8 mouse cellular contexts compared by ENCODE assay signal in the genomic region with DNA sequence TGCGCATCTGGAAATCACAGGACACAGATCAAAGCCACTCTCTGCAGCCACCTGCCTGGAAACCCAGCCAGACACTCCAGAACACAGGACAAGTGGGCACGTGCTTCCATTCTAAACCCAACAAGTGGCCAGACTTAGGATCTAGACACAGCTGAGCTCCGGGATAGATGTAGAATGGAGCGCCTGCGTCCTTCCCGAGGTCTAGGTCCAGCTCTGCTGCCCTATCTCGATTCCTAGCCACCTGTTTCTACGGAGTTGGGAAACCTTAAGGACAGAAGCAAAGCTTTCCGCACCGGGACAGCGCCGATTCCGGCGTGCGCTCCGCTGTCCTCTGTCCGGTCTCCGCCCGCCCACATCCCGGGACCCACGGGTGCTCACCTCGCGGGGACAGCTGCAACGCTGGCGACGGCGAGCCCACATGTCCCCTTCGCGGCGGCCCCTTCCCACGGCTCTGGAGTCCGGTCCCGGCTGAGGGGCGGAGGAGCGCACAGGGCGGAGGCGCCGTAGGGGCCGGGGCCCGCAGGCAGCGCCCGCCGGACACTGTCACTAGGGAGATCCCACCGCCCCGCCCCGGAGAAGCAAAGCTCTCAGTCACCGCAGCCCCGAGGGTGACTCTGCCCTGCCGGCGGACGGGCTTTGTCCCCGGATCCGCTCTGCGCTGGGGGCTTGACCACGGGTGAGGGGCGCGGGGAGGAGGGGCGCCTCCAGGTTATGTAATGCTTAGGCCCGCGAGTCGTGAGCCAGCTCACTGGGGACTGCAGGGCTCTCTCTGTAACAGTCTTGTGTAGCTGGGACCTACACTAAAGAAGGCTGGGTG. TPM values are rescaled to one million over a fixed set of nuclear protein-coding genes. Genes with fewer than 3 reads are reported as not detected.
DNase-seq lines count a peak whose midpoint lies in the region; ATAC-seq and TF ChIP-seq lines count a peak whose summit lies in the region.

A gene (minus strand): TSS at position 602 of the 817 bp plus-strand sequence.

- H3K27me3 ChIP-seq in embryonic facial prominence, embryonic 11.5 days (ENCODE audit: control insufficient read depth, insufficient read depth, low read length) = peaks cover 4% of the 10 kb centered on the region; the same call in 1 of the 2 replicates
- no peaks in the 10 kb centered on the region for H3K27me3 ChIP-seq in heart, embryonic 14.5 days (ENCODE audit: control insufficient read depth, insufficient read depth, low read length)
- H3K27me3 ChIP-seq in kidney, embryonic 16.5 days (ENCODE audit: insufficient read depth, low read length) = peaks cover 10% of the 10 kb centered on the region; the same call in 1 of the 2 replicates
- peaks cover 6% of the 10 kb centered on the region; the same call in 1 of the 2 replicates for H3K27me3 ChIP-seq in lung, embryonic 16.5 days (ENCODE audit: control insufficient read depth, insufficient read depth, low read depth, low read length)
- H3K27me3 ChIP-seq in thymus, adult 2 months (ENCODE audit: control insufficient read depth, insufficient read depth, low read length) = peaks cover 10% of the 10 kb centered on the region; the same call in 1 of the 2 replicates

- no peaks in the 10 kb centered on the region for H3K9me3 ChIP-seq in embryonic facial prominence, embryonic 11.5 days (replicated peaks; ENCODE audit: control insufficient read depth, low read length)
- no peaks in the 10 kb centered on the region for H3K9me3 ChIP-seq in heart, embryonic 14.5 days (ENCODE audit: control insufficient read depth, low read length)
- H3K9me3 ChIP-seq in kidney, embryonic 16.5 days (ENCODE audit: low read length) = no peaks in the 10 kb centered on the region
- no peaks in the 10 kb centered on the region for H3K9me3 ChIP-seq in lung, embryonic 16.5 days (ENCODE audit: control insufficient read depth, low read length)

- H3K9ac ChIP-seq in embryonic facial prominence, embryonic 11.5 days (replicated peaks; ENCODE audit: low read length) = peak within 1 kb of the TSS; percentile 58
- peak within 1 kb of the TSS; percentile 88 for H3K9ac ChIP-seq in heart, embryonic 14.5 days (ENCODE audit: low read length)
- H3K9ac ChIP-seq in kidney, embryonic 16.5 days (replicated peaks; ENCODE audit: low read length) = peak within 1 kb of the TSS; percentile 77
- H3K9ac ChIP-seq in lung, embryonic 16.5 days (ENCODE audit: low read length) = peak within 1 kb of the TSS; percentile 86

- peak within 1 kb of the TSS; percentile 99 for H3K4me2 ChIP-seq in embryonic facial prominence, embryonic 11.5 days (ENCODE audit: low read depth, low read length)
- H3K4me2 ChIP-seq in heart, embryonic 14.5 days (ENCODE audit: low read length) = peak within 1 kb of the TSS; percentile 93
- peak within 1 kb of the TSS; percentile 93 for H3K4me2 ChIP-seq in kidney, embryonic 16.5 days (replicated peaks; ENCODE audit: low read depth, low read length)
- peak within 1 kb of the TSS; percentile 95 for H3K4me2 ChIP-seq in lung, embryonic 16.5 days (ENCODE audit: low read depth, low read length)

- no peaks in the 10 kb centered on the region for H3K36me3 ChIP-seq in embryonic facial prominence, embryonic 11.5 days (replicated peaks; ENCODE audit: control insufficient read depth, insufficient read depth, low read depth, low read length)
- no peaks in the 10 kb centered on the region for H3K36me3 ChIP-seq in heart, embryonic 14.5 days (ENCODE audit: control insufficient read depth, insufficient read depth, low read length)
- no peaks in the 10 kb centered on the region for H3K36me3 ChIP-seq in kidney, embryonic 16.5 days (ENCODE audit: insufficient read depth, low read length)
- H3K36me3 ChIP-seq in lung, embryonic 16.5 days (ENCODE audit: control insufficient read depth, insufficient read depth, low read length) = no peaks in the 10 kb centered on the region
- no peaks in the 10 kb centered on the region for H3K36me3 ChIP-seq in thymus, adult 2 months (ENCODE audit: control insufficient read depth, insufficient read depth, low read length)

- no peak within 1 kb of the TSS for H3K27ac ChIP-seq in embryonic facial prominence, embryonic 11.5 days (replicated peaks; ENCODE audit: low read depth, low read length)
- H3K27ac ChIP-seq in heart, embryonic 14.5 days (replicated peaks in 1 of 2; ENCODE audit: control insufficient read depth in 1 of 2, insufficient read depth in 1 of 2, low read depth in 2 of 2, low read length in 2 of 2) = peak within 1 kb of the TSS; percentile 41 to 91
- peak within 1 kb of the TSS; percentile 82 for H3K27ac ChIP-seq in kidney, embryonic 16.5 days (ENCODE audit: low read length)
- H3K27ac ChIP-seq in lung, embryonic 16.5 days (ENCODE audit: low read length) = peak within 1 kb of the TSS; percentile 98
- H3K27ac ChIP-seq in thymus, adult 2 months (ENCODE audit: control insufficient read depth, insufficient read depth, low read length) = no peak within 1 kb of the TSS

- peak within 1 kb of the TSS; percentile 59 for H3K4me3 ChIP-seq in embryonic facial prominence, embryonic 11.5 days (ENCODE audit: low read depth, low read length)
- peak within 1 kb of the TSS; percentile 56 to 75 for H3K4me3 ChIP-seq in heart, embryonic 14.5 days (ENCODE audit: control insufficient read depth in 1 of 2, insufficient read depth in 1 of 2, low read depth in 1 of 2, low read length in 2 of 2)
- H3K4me3 ChIP-seq in kidney, embryonic 16.5 days (ENCODE audit: low read length) = peak within 1 kb of the TSS; percentile 67
- H3K4me3 ChIP-seq in lung, embryonic 16.5 days (ENCODE audit: low read length) = peak within 1 kb of the TSS; percentile 74
- H3K4me3 ChIP-seq in thymus, adult 2 months (ENCODE audit: control insufficient read depth, insufficient read depth, low read length) = no peak within 1 kb of the TSS

- DNase-seq in right cerebral cortex, postnatal 10 days (ENCODE audit: low spot score in 2 of 2) = peak; percentile 24 to 28
- DNase-seq in right cerebral cortex, adult 18-20 months = no peak
- DNase-seq in embryonic facial prominence, embryonic 11.5 days (ENCODE audit: low spot score) = peak; percentile 49
- DNase-seq in ovary, postnatal 36 days (ENCODE audit: low spot score) = peak; percentile 28
- no peak for DNase-seq in thymus, adult 2 months

- no peaks in the 10 kb centered on the region for H3K4me1 ChIP-seq in embryonic facial prominence, embryonic 11.5 days (ENCODE audit: control insufficient read depth, insufficient read depth, low read length)
- peaks cover 0 to 4% of the 10 kb centered on the region in 2 experiments; a peak in 1 of 4 replicates for H3K4me1 ChIP-seq in heart, embryonic 14.5 days (ENCODE audit: control insufficient read depth in 2 of 2, insufficient read depth in 2 of 2, low read length in 2 of 2)
- H3K4me1 ChIP-seq in kidney, embryonic 16.5 days (ENCODE audit: insufficient read depth, low read length) = peaks cover 10% of the 10 kb centered on the region; the same call in 1 of the 2 replicates
- H3K4me1 ChIP-seq in lung, embryonic 16.5 days (replicated peaks; ENCODE audit: control insufficient read depth, insufficient read depth, low read length) = 0 out of 2 replicates have a peak, but pooled peaks cover 2% of the 10 kb centered on the region
- no peaks in the 10 kb centered on the region for H3K4me1 ChIP-seq in thymus, adult 2 months (replicated peaks; ENCODE audit: control insufficient read depth, insufficient read depth, low read length)

- 1% methylated on average over 59 of the region's 61 CpGs for WGBS in embryonic facial prominence, embryonic 11.5 days
- under 1% methylated on average over 60 of the region's 61 CpGs for WGBS in heart, embryonic 14.5 days
- under 1% methylated on average over 58 of the region's 61 CpGs for WGBS in kidney, embryonic 16.5 days
- WGBS in lung, embryonic 16.5 days = under 1% methylated on average over 52 of the region's 61 CpGs
- 6% methylated on average over 61 of the region's 61 CpGs for WGBS in thymus, adult 2 months

- no peak for TF ChIP-seq POLR2A in thymus, adult 2 months (IDR thresholded peaks at IDR 0.05; ENCODE audit: control insufficient read depth, extremely low read depth, insufficient read depth, low read length, poor library complexity)

- peak; percentile 73 for ATAC-seq in embryonic facial prominence, embryonic 11.5 days (replicated peaks; ENCODE audit: insufficient number of reproducible peaks, low FRiP score, low TSS enrichment, low read depth)
- ATAC-seq in heart, embryonic 14.5 days (ENCODE audit: insufficient number of reproducible peaks, insufficient read depth, low FRiP score, low read depth) = peak; percentile 55
- ATAC-seq in kidney, embryonic 16.5 days (ENCODE audit: low FRiP score, low TSS enrichment) = peak; percentile 83
- peak; percentile 84 for ATAC-seq in lung, embryonic 16.5 days (ENCODE audit: low read depth)

- no peak for TF ChIP-seq CTCF in thymus, adult 2 months (IDR thresholded peaks at IDR 0.05; ENCODE audit: borderline replicate concordance, control insufficient read depth, extremely low read depth, insufficient read depth, low read length, poor library complexity)

RNA-seq across cellular contexts. Expression of the gene that starts here (rescaled TPM):
- 1.1 and 1.4 TPM in 2 replicates for polyA plus RNA-seq in embryonic facial prominence, embryonic 11.5 days (2014; fragmentation: Nextera tagmentation; extraction: Ambion mirVana)
- polyA plus RNA-seq in heart, embryonic 14.5 days (2014; fragmentation: Nextera tagmentation; extraction: Ambion mirVana) = 19.7 and 20.2 TPM in 2 replicates
- 17.9 and 19.1 TPM in 2 replicates for polyA plus RNA-seq in kidney, embryonic 16.5 days (2015; fragmentation: Nextera tagmentation; extraction: Ambion mirVana)
- polyA plus RNA-seq in lung, embryonic 16.5 days (2015; fragmentation: Nextera tagmentation; extraction: Ambion mirVana) = 15.7 and 16.0 TPM in 2 replicates
- polyA plus RNA-seq in thymus, adult 2 months (2012; rRNA removed) = 0.28 and 0.44 TPM in 2 replicates

Comparison
In these comparisons a context has a peak if more than half of its experiments do, and no peak if none do; other contexts are left out.
1. DNase-seq: peak in right cerebral cortex, postnatal 10 days (2 of 2), embryonic facial prominence, embryonic 11.5 days (single experiment) and ovary, postnatal 36 days (single experiment); none in right cerebral cortex, adult 18-20 months (single experiment) and thymus, adult 2 months (single experiment).
2. H3K27ac ChIP-seq: peak in heart, embryonic 14.5 days (2 of 2), kidney, embryonic 16.5 days (single experiment) and lung, embryonic 16.5 days (single experiment); none in embryonic facial prominence, embryonic 11.5 days (single experiment) and thymus, adult 2 months (single experiment).
3. Peak in every context shown above with its lines, with median percentiles within 50 percentile points of each other: ATAC-seq, H3K4me2 ChIP-seq and H3K9ac ChIP-seq.